In the genomic region with DNA sequence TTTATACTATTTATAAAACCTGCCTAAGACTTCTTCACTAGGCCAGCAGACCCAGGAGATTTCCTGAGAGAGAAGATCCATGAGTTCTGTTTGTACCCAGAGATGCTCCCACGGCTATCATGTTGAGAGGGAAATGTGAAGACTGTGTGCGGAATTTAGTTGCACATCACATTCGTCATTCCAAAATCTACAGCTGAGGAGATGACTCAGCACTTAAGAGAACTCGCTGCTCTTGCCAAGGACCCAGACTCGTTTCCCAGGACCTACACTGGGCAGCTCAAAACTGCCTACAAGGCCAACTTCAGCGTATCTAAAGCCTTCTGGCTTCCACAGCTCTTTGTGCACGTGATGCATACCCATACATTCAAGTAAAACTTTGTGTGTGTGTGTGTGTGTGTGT, we compare ENCODE assay signal across 26 mouse cellular contexts. TPM values are rescaled to one million over a fixed set of nuclear protein-coding genes. Genes with fewer than 3 reads are reported as not detected.
A peak's percentile ranks its signal among the peaks of the same experiment; 100 is the strongest.
DNase-seq lines count a peak whose midpoint lies in the region; ATAC-seq and TF ChIP-seq lines count a peak whose summit lies in the region.
"Had no signal": no experiment of that assay in that cellular context is flagged by ENCODE, and none has a peak within 500 bp of the region (broad histone marks: within the 10 kb centered on the region; RNA-seq: fewer than 3 reads in every experiment).

No protein-coding gene starts in this region.

- no peak overlapping the region for H3K4me2 ChIP-seq in heart, embryonic 11.5 days
- no peak overlapping the region for H3K4me2 ChIP-seq in myocyte (ENCODE audit: low read depth)
- H3K4me2 ChIP-seq: forebrain, embryonic 12.5 days; limb, embryonic 13.5 days; liver, embryonic 13.5 days; midbrain, embryonic 15.5 days; neural tube, embryonic 15.5 days had no signal

- no peaks in the 10 kb centered on the region for H3K4me1 ChIP-seq in heart, embryonic 11.5 days (ENCODE audit: control insufficient read depth, insufficient read depth, low read length)
- H3K4me1 ChIP-seq: forebrain, embryonic 12.5 days; hindbrain, embryonic 10.5 days; limb, embryonic 13.5 days; liver, embryonic 13.5 days; midbrain, embryonic 15.5 days; neural tube, embryonic 15.5 days had no signal

- no peaks in the 10 kb centered on the region for H3K79me2 ChIP-seq in myocyte (ENCODE audit: control insufficient read depth, insufficient read depth)

- no peaks in the 10 kb centered on the region for H3K36me3 ChIP-seq in heart, embryonic 11.5 days (ENCODE audit: control insufficient read depth, insufficient read depth, low read length)
- no peaks in the 10 kb centered on the region for H3K36me3 ChIP-seq in myocyte (ENCODE audit: control insufficient read depth, insufficient read depth)
- H3K36me3 ChIP-seq: forebrain, embryonic 12.5 days; G1E; hindbrain, embryonic 10.5 days; limb, embryonic 13.5 days; liver, embryonic 13.5 days; midbrain, embryonic 15.5 days; neural tube, embryonic 15.5 days had no signal

- no peak overlapping the region for H3K9ac ChIP-seq in heart, embryonic 11.5 days (ENCODE audit: low read depth, low read length)
- H3K9ac ChIP-seq: forebrain, embryonic 12.5 days; limb, embryonic 13.5 days; liver, embryonic 13.5 days; midbrain, embryonic 15.5 days; neural tube, embryonic 15.5 days had no signal

- H3ac ChIP-seq in myocyte (ENCODE audit: control insufficient read depth, insufficient read length): no peak overlapping the region

- WGBS in heart, embryonic 11.5 days (ENCODE audit: insufficient replicate concordance): 76% methylated on average over 7 of the region's 7 CpGs

- ATAC-seq in heart, embryonic 11.5 days (replicated peaks; ENCODE audit: insufficient number of reproducible peaks, low FRiP score, low TSS enrichment): no peak
- ATAC-seq: CD4-positive, CD25-positive, alpha-beta regulatory T cell, adult 4 months; hindbrain, postnatal 0 days; intestine, postnatal 0 days; midbrain, embryonic 15.5 days had no signal

- no peaks in the 10 kb centered on the region for H3K9me3 ChIP-seq in heart, embryonic 11.5 days (replicated peaks; ENCODE audit: control insufficient read depth, low read length)
- H3K9me3 ChIP-seq: forebrain, embryonic 12.5 days; G1E; hindbrain, embryonic 10.5 days; limb, embryonic 13.5 days; liver, embryonic 13.5 days; midbrain, embryonic 15.5 days; neural tube, embryonic 15.5 days had no signal

- no peak overlapping the region for H3K4me3 ChIP-seq in heart, embryonic 11.5 days (ENCODE audit: low read depth, low read length)
- no peak overlapping the region for H3K4me3 ChIP-seq in myocyte
- H3K4me3 ChIP-seq: forebrain, embryonic 12.5 days; hindbrain, embryonic 10.5 days; limb, embryonic 13.5 days; liver, embryonic 13.5 days; megakaryocyte, embryonic 14.5 days; midbrain, embryonic 15.5 days; neural tube, embryonic 15.5 days had no signal

- no peak for TF ChIP-seq POLR2A in myocyte (IDR thresholded peaks at IDR 0.05; ENCODE audit: insufficient read length, low read depth)

- no peaks in the 10 kb centered on the region for H3K27me3 ChIP-seq in heart, embryonic 11.5 days (ENCODE audit: control insufficient read depth, insufficient read depth, low read length)
- H3K27me3 ChIP-seq in myocyte (ENCODE audit: control insufficient read depth, insufficient read depth, insufficient read length): no peaks in the 10 kb centered on the region
- H3K27me3 ChIP-seq: forebrain, embryonic 12.5 days; limb, embryonic 13.5 days; liver, embryonic 13.5 days; midbrain, embryonic 15.5 days; neural tube, embryonic 15.5 days had no signal

- no peak overlapping the region for H3K27ac ChIP-seq in heart, embryonic 11.5 days (ENCODE audit: low read depth, low read length)
- H3K27ac ChIP-seq: forebrain, embryonic 12.5 days; hindbrain, embryonic 10.5 days; hindbrain, postnatal 0 days; limb, embryonic 13.5 days; liver, embryonic 13.5 days; midbrain, embryonic 15.5 days; neural tube, embryonic 15.5 days had no signal

- DNase-seq in heart, adult 11 months: peak; percentile 88
- DNase-seq in right cerebral cortex, adult 18-20 months: peak; percentile 7
- DNase-seq in right cerebral cortex, postnatal 4 days: no peak
- peak; percentile 75 for DNase-seq in NIH3T3 (ENCODE audit: low read depth)
- no peak for DNase-seq in right cerebral cortex, postnatal 36 days (ENCODE audit: low spot score in 2 of 2)
- DNase-seq in cerebellum, adult 11-12 months: no peak
- DNase-seq: cerebellum, adult 9-11 months; liver, embryonic 13.5 days; lung, postnatal 10 days; retina, postnatal 1 day; thymus, postnatal 36 days had no signal

TF ChIP-seq in myocyte, 11 proteins besides CTCF, POLR2A, EP300 and RAD21:
- no peak for TF ChIP-seq SRF (IDR thresholded peaks at IDR 0.05; ENCODE audit: control insufficient read depth, insufficient read length, low read depth)
- TF ChIP-seq CEBPB (IDR thresholded peaks at IDR 0.05; ENCODE audit: insufficient read depth, poor library complexity, severe bottlenecking): peak; percentile 67; the same call in 1 of the 2 replicates
- TF ChIP-seq MYOD1 (IDR thresholded peaks at IDR 0.05; ENCODE audit: control insufficient read depth in 1 of 3, insufficient read length in 2 of 3, low read depth in 2 of 3): no peak
- no peak for TF ChIP-seq TCF3 (IDR thresholded peaks at IDR 0.05; ENCODE audit: insufficient read length, low read depth)
- TF ChIP-seq MAX (IDR thresholded peaks at IDR 0.05; ENCODE audit: low read depth): no peak
- no peak for TF ChIP-seq POLR2AphosphoS2 (IDR thresholded peaks at IDR 0.05; ENCODE audit: insufficient read length, low read depth)
TF ChIP-seq in myocyte: peak in this region for 1.

RNA-seq across cellular contexts. Expression of a gene that starts 1.4 kb away (rescaled TPM):
- not detected in 2 replicates for polyA plus RNA-seq in heart, embryonic 11.5 days (2014; fragmentation: Nextera tagmentation; extraction: Ambion mirVana)
- not detected for polyA plus RNA-seq in myocyte (2012; fragmentation: generic; extraction: Trizol)
- polyA plus RNA-seq: CD4-positive, CD25-positive, alpha-beta regulatory T cell, adult 4 months; cortical plate, adult 2 months; embryonic facial prominence, embryonic 11.5 days; forebrain, embryonic 12.5 days; G1E; heart, embryonic 14.5 days; hindbrain, embryonic 10.5 days; liver, embryonic 13.5 days; midbrain, embryonic 15.5 days; neural tube, embryonic 15.5 days had no signal

RNA-seq across cellular contexts. Expression of a gene that starts 25.3 kb away (rescaled TPM):
- polyA plus RNA-seq in heart, embryonic 11.5 days (2014; fragmentation: Nextera tagmentation; extraction: Ambion mirVana): not detected in 2 replicates
- polyA plus RNA-seq in myocyte (2012; fragmentation: generic; extraction: Trizol): 8.1 TPM
- polyA plus RNA-seq: CD4-positive, CD25-positive, alpha-beta regulatory T cell, adult 4 months; embryonic facial prominence, embryonic 11.5 days; forebrain, embryonic 12.5 days; G1E; heart, embryonic 14.5 days had no signal

RNA-seq across cellular contexts. Expression of a gene that starts 47.5 kb away (rescaled TPM):
- polyA plus RNA-seq in heart, embryonic 11.5 days (2014; fragmentation: Nextera tagmentation; extraction: Ambion mirVana): 8.0 and 8.7 TPM in 2 replicates
- 4.1 TPM for polyA plus RNA-seq in myocyte (2012; fragmentation: generic; extraction: Trizol)

RNA-seq across cellular contexts. Expression of a gene that starts 49.0 kb away (rescaled TPM):
- 10.8 and 15.9 TPM in 2 replicates for polyA plus RNA-seq in heart, embryonic 11.5 days (2014; fragmentation: Nextera tagmentation; extraction: Ambion mirVana)
- polyA plus RNA-seq in myocyte (2012; fragmentation: generic; extraction: Trizol): 6.3 TPM

Comparison
In these comparisons a context has a peak if more than half of its experiments do, and no peak if none do; other contexts are left out.
1. DNase-seq: peak in heart, adult 11 months (single experiment), right cerebral cortex, adult 18-20 months (single experiment) and NIH3T3 (single experiment); none in right cerebral cortex, postnatal 4 days (single experiment), right cerebral cortex, postnatal 36 days (0 of 2) and cerebellum, adult 11-12 months (single experiment).